Mouse (Mus musculus): ENCODE results near the gene Lrch1. TPM values are rescaled to one million over a fixed set of nuclear protein-coding genes. Genes with fewer than 3 reads are reported as not detected.

Gene Lrch1
- total RNA-seq, 2 experiments from 2014 or later: 4.4 to 6.1 TPM

- no peak for ATAC-seq (replicated peaks; ENCODE audit: low FRiP score, poor library complexity, severe bottlenecking)
Measured at GRCm38 (mm10) chr14:74784243-74784934, 163.3 kb downstream of the Lrch1 start.

- no peak for ATAC-seq (replicated peaks; ENCODE audit: low FRiP score, poor library complexity, severe bottlenecking)
Measured at GRCm38 (mm10) chr14:74774046-74774619, 173.5 kb downstream of the Lrch1 start.

GRCm38 (mm10) chr14:74767892-74768291 is 179.8 kb downstream of the Lrch1 start:
- no peak for ATAC-seq (replicated peaks; ENCODE audit: low FRiP score, poor library complexity, severe bottlenecking)

GRCm38 (mm10) chr14:74764191-74764918 is 183.3 kb downstream of the Lrch1 start:
- ATAC-seq (replicated peaks; ENCODE audit: low FRiP score, poor library complexity, severe bottlenecking): peak; percentile 82

GRCm38 (mm10) chr14:74736850-74737249 is 210.8 kb downstream of the Lrch1 start:
- no peak for ATAC-seq (replicated peaks; ENCODE audit: low FRiP score, poor library complexity, severe bottlenecking)

DNA sequence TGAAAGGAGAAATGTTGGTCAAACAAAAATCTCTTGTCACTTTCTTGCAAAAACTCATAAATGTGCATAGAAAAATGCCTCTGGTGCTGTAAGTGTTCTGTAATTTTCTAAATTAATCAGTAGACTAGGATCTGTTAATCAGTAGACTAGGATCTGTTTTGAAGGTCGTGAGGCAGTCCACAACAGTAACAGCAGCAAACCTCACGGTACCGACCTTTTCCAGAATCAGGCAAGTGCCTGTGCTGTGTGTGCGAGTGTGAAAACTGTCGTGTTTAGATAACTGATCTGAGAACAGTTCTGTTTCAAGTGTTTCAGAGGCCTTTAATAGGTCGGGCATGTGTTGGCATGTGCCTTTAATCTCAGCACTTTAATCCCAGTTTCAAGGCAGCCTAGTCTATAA is 212.2 kb downstream of the Lrch1 start:
- no peak for ATAC-seq (replicated peaks; ENCODE audit: low FRiP score, poor library complexity, severe bottlenecking)

DNA sequence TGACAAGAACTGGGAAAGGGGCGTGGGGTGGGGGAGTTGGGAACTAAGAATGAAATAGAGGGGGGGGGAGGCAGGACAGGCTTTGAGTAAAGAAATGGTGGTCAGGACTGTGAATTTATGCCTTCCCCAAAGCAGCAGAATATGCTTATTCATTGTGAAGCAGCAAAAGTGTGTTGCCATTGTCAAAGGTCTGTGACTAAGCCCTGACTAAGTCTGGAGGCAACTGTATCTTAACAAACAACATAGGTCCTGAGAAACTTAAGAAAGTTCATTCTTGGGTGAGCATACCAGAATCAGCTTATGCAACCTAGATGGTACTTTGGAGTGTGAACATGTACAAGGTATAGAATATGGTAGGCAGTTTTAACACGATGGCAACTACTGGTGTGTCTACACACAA is 214.3 kb downstream of the Lrch1 start:
- ATAC-seq (replicated peaks; ENCODE audit: low FRiP score, poor library complexity, severe bottlenecking): no peak

DNA sequence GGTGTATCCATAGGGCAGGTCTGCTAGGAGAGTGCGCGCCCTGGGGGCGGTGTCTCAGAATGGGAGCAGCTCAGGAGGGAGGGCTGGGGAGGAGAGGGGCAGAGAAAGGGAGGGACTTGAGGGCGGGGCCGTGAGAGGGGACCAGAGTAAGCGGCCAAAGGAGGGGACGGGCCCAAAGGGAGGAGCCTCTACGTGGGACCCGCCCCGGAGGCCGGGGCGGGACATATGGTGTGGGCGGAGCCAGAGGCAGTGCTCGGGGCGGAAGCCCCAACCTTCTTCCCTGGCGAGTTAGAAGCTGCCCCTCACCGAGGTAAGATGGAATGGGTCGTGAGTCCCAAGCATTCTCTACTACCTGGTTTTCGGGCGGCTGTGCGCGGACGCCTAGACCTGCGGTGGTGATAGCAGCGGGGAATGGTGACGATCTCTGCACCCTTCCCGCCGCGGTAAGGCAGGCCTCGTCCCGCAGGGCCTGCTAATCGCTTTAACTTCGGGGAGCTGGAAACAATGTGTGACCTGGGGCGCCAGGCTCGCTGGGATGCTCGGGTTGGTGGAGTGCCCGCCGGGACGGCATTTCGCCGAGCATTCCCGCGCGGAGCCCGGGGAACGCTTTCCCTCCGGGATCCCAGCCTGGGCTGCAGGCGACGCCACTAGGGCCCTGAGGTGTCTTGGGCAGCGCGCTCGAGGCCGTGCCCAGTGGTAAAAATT is 215.4 kb downstream of the Lrch1 start, which contains the start of gene Esd:
Gene Esd (plus strand): TSS at position 219 of the 705 bp plus-strand sequence.
- ATAC-seq (replicated peaks; ENCODE audit: low FRiP score, poor library complexity, severe bottlenecking): peak; percentile 97

- ATAC-seq (replicated peaks; ENCODE audit: low FRiP score, poor library complexity, severe bottlenecking): no peak; the same call in 1 of the 2 replicates
Measured at GRCm38 (mm10) chr14:74731221-74732078, 216.2 kb downstream of the Lrch1 start.

DNA sequence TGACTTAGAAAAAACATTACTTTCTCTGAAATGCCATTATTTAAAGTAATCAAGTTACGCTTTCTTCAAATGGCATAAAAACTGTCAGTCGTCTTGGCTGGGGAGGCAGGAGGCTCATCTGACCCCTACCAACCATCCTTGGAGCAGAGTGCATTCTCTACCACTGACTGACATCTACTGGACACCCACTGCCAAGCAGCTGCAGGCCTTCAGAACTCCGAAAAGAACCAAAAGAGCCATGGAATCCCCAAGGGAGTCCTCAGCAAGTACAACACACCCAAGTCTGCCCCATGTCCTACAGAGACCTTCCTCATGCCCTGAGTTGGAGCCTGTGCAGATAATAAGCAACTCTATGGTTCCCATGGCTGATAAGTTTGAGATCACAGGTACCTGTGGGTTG is 224.1 kb downstream of the Lrch1 start:
- no peak for ATAC-seq (replicated peaks; ENCODE audit: low FRiP score, poor library complexity, severe bottlenecking)

DNA sequence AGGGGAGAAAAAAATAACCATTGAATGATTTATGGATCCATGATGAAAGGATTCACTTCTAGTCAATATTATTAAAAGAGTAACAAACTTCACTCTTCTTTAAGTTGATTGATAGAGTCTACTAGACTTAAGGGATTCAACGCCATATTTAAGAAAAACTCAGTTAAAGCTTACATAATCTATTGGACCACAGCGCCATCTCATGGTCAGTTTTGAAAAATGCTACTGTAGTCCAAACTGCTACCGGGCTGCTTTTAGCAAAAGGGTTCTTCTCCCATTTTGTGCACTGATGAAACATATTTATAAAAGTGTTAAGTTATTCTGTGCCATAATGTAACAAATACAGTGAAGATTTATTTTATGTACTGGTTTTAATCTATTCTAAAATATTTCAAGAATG is 238.6 kb downstream of the Lrch1 start:
- peak; percentile 79 for ATAC-seq (replicated peaks; ENCODE audit: low FRiP score, poor library complexity, severe bottlenecking)

Other genes with a start within 250 kb of the Lrch1 start
- 56.4 and 74.9 TPM in 2 replicates for gene Esd, start 215.6 kb downstream of the Lrch1 start, total RNA-seq (2015; ENCODE audit: low replicate concordance)
- gene Esd, start 215.6 kb downstream of the Lrch1 start, total RNA-seq (2017; ENCODE audit: low replicate concordance): 50.2 and 57.3 TPM in 2 replicates
- 1.9 and 7.5 TPM in 2 replicates for gene Rubcnl, start 68.2 kb upstream of the Lrch1 start, total RNA-seq (2015; ENCODE audit: low replicate concordance)
- 0.28 and 1.2 TPM in 2 replicates for gene Rubcnl, start 68.2 kb upstream of the Lrch1 start, total RNA-seq (2017; ENCODE audit: low replicate concordance)
- not detected in 2 replicates for gene Lrrc63, start 183.0 kb upstream of the Lrch1 start, total RNA-seq (2015; ENCODE audit: low replicate concordance)
- 0.42 TPM in 1 of 2 replicates, not detected in the other for gene Lrrc63, start 183.0 kb upstream of the Lrch1 start, total RNA-seq (2017; ENCODE audit: low replicate concordance)
- gene Lcp1, start 183.2 kb upstream of the Lrch1 start, total RNA-seq (2015; ENCODE audit: low replicate concordance): 249 and 278 TPM in 2 replicates
- gene Lcp1, start 183.2 kb upstream of the Lrch1 start, total RNA-seq (2017; ENCODE audit: low replicate concordance): 130 and 135 TPM in 2 replicates